Mouse (Mus musculus) kidney, postnatal 10 days (tissue): ENCODE measurements at regions not wholly inside any gene's neighbourhood (a gene's known extent, or its start where the extent isn't known, plus 50 kb on each side); places are given as distances from the start of the nearest gene placed in this dataset.

ENCODE experiments used
- DNase-seq: peaks from one replicate; pipeline ENCODE4 v3.0.0; 2021; ENCODE audit warnings: mixed read lengths

DNA sequence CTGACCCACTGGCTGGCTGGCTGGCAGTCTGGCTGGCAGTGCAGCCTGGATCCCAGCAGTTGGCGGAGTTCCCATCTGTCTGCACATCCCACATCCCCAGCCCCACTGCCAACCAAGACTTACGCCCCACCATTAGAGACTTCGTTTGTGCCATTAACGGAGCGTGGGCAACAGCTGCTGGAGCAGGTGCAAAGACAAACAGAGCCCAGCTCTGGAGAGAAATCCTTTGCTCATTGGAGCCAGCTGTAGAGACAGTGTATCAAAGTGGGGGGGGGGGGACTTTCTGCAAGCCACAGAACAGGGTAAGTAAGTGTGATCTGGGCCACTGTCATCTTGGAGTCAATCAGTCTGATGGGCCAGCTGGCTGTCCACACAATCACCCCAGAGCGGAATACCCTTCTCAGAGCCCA lies 52.3 kb downstream of the Rplp1 start:
- no peak for DNase-seq

DNA sequence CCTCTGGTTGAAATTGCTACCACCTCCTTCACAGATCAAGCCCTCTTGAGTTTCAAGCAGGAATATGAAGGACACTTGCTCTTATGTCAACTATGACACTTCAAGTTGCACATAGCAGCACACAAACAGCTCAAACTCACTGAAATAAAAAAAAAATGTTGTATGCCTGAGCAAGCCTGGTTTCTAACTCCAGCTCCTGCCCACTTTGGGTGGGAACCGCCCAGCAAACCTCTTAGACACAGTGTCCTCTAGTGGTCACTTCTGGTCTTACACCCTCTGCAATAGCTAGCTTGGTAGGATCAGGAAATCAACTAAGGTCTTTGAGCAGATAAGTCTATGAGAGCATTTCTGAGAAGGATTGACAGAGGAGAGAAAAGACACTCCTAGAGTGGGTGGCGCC lies 54.2 kb downstream of the Rplp1 start:
- DNase-seq, result peak; percentile 86

DNA sequence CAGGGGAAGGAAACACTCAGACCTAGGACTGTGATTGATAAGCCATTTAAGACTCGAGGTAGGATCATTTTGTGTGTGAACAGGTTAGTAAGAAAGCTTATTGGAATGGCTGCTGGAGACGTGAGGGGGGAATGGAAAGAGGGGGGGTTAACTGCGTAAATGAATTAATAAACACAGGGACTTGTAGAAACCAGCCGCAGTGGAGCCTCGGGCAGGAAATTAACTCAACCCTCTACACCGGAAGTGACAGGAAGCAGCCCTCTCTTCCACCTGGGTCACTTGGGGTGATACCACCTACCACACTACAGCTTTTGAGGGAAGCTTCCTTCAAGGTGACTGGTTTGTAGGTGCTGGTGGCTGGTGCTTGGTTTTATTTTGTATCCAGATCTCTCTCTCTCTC lies 54.9 kb downstream of the Rplp1 start:
- no peak for DNase-seq

DNA sequence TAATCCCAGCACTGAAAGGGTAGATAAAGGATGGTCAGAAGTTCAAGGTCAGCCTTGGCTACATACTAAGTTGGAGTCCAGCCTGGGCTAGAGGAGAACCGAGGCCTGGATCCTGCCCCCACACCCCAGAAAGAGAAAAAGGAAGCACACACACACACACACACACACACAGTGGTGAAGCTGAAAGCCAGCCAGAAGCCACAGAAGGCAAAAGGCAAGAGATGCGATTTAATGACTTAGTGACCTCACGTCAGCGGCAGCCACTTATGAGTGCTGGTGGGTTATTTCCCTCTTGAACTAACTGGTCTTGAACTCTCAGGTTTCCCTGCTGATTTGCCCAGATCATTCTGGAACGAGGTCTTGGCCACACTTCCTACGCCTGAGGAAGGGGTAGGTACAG lies 56.5 kb downstream of the Rplp1 start:
- no peak for DNase-seq

DNA sequence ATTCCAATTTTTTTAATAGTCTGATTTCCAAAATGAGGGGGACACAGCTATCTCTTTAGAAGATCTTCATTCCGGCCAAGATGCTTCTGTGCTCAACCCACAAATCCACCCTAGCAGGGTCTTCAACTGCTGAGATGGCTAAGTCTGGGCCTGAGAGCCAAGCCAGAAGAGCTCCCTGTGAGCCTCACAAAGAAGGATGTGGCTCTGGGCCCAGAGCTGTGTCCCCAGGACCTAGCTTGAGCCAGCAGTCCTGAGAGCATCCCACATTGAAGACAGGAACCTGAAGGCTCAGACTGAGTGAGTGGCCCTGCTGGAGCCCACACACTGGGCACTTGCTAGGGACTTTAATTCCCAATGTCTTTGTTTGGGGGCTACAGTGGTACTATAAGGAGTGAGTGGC lies 57.7 kb downstream of the Rplp1 start:
- DNase-seq, result no peak

DNA sequence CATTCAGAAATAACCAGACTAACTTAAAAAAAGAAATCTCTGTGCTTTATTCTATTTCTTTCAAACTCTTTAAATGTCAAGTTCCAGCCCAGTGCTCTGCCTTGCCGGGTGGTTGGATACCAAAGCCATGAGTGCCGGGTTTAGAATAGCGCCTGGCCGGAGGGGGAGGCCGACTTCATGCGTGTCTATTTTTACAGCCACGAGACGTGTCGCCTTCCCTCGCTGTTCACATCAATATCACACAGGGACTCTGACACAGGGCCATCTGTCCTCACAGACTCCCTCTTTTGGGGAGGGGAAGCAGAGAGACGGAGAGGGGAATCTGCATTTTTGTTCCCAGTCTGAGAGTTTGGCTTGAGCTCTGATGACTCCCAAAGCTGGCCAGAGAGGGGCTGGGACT lies 58.7 kb downstream of the Rplp1 start:
- DNase-seq, result no peak

DNA sequence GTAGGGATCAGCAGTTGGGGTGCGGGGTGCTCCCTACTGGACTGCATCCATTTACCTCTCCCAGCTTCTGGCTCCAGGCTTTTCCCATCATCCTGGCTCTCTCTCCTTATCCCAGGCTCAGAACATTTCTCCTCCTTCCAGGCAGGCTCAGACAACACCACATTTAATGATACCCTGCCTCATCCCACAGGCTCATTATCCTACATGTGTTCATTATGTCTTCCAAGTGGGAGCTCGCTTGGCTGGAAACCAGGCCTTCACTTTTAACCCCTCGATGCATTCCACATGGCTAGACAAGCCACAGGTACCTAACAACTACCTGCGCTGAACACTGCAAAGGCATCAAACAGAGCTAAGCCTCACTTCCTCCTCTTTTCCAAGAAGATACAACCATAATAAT lies 60.5 kb downstream of the Rplp1 start:
- no peak for DNase-seq

DNA sequence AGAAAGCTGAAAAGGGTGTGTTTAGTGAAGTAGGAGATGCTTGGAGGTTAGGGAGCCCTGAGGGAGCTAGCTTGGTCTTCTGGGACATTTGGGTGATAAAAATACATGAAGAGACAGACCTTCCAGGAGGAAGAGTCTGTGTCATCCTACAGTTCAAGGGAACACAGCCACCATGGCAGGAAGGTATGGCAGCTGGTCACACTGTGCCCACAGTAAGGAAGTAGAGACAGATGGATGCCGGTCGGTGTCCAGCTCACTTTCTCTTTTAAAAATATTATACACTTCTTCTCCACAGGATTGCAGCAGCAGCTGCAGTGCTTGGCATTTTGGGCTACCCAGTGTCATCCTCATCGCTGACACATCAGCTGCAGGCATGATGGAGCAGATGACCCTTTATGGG lies 63.0 kb downstream of the Rplp1 start:
- DNase-seq, result no peak

DNA sequence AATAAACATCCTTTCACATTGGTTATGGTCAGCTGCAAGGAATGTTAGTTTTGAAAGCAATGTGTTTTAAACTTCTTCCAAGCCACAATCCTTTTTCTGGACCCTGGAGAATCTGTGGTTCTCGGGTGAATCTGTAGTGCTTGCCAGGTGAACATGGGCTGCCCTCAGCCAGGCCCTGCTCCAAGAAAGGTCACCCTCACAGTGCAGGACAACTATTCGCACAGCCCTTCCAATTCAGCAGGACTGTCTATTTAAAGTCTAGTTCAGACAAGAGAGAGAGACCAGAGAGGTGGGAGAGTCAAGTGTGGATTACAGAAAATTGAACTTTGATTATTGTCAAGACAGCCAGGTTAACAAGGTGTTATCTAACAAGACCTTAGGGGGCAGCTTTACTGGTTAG lies 65.9 kb downstream of the Rplp1 start:
- no peak for DNase-seq

DNA sequence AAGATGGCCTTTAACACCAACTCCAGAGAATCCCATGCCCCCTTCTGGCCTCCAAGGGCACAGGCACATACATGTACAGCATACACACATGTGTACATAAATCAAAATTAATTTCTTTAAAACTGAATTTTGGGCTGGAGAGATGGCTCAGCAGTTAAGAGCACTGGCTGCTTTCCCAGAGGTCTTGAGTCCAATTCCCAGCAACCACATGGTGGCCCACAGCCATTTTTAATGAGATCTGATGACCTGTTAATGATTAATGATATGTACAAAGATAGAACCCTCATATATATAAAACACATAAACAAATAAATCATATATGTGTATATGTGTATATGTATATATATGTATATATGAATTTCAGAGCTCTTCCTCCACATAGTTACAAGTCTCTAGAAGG lies 66.8 kb downstream of the Rplp1 start:
- no peak for DNase-seq

DNA sequence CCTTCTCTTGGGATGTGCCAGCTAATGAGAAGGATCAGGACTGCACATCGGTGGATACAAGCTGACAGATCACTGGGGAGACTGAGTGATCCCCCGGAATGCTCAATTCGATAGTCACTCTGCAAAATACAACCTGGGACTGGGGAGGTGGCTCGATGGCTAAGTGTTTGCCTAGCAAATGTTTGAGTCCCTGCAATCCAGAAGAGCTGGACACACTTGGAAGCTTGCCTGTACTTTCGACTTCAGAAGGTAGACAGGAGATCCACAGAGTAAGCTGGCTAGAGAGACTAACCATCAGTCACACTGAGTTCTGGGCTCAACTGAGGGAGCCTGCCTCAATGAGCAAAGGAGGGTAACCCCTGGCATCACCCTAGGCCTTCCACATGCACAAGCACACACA lies 69.7 kb downstream of the Rplp1 start:
- DNase-seq, result no peak

DNA sequence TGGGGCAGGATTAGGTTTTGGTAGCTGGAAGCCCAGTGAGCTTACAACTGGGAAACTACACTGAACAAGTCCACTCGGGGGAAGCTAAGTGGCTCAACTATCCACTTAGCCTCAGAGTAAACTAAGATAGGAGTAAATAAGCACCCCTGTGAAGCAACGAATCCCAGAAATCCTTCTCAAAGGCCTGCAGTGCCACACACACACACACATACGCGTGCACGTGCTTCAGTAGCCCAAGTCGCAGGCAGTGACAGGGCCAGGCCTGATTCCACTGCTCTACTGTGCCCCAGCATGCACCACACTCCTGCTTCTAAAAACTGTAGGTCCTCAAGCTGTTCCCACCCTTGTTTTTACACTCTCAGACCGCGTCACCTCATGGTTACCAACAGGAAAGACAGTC lies 70.2 kb downstream of the Rplp1 start:
- no peak for DNase-seq

DNA sequence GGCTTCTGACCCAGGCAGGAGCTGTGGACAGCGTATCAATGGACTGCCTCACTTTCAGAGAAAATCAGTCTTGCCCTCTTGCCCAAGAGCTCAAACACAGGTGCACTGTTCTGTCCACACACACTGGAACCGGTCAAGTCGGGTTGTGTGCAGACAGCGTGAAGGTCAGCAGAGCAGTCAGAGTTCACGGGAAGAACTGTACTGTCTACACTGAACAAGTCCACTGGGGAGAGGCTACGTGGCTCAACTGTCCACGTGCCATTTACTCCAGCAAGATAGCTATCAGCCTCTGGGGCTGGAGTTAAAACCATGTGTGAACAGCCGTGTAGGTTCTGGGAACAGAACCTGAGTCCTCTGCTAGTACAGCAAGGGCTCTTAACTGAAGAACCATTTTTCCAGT lies 70.8 kb downstream of the Rplp1 start:
- DNase-seq, result no peak

DNA sequence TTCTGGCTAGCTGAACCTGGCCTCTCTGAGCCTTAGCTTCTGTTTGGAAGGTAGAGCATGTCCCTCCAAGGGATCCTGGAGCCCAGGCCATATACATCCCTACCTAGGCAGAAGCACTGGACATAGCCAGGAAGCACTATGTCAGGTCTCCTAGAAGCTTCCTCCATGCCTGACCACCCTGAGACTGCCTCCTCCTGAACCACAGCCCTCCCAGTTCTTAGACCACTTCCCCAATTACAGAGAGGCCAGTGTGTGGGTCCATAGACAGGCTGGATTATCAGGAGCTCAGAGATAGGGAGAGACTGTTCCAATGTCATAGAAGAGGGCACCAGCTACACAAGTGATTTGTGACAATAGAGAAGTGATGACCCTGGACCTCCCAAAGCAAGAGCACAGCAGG lies 72.0 kb downstream of the Rplp1 start:
- DNase-seq, result no peak

DNA sequence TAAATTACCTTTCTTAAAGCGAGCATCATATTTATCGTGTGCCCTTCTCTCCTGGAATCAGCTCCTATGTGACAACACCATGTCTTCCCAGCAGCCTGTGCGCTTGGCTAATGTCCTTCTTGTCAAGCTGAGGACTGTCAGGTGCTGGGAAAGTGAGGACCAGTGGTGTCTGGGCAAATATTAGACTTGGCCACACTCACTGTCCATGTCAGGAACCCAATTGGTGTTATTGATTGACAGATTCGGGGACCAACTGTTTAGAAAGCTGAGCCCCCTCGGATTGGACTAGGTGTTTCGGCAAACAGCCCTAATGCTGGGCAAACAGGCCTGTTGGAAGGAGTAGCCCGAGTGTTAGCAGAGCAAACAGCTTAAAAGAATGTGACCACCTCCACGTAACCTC lies 73.1 kb downstream of the Rplp1 start:
- no peak for DNase-seq

DNA sequence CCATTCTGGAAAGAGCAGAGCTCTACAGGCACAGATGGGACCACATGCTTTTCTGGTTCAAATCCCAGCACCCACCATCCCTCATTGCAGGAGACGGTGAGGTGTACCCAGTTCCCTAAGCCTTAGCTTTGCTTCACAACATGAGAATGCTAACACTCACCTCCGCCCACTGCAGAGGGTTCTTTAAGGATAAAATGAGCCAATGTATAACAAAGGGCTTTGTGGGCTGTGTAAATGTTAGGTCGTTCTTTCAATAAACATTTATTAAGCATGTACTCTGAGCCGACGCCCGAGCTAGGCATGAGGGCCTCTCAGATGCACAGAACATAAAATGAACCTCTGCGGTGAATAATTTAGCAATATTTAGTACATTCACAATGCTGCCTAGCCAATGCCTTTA lies 74.0 kb downstream of the Rplp1 start:
- no peak for DNase-seq

DNA sequence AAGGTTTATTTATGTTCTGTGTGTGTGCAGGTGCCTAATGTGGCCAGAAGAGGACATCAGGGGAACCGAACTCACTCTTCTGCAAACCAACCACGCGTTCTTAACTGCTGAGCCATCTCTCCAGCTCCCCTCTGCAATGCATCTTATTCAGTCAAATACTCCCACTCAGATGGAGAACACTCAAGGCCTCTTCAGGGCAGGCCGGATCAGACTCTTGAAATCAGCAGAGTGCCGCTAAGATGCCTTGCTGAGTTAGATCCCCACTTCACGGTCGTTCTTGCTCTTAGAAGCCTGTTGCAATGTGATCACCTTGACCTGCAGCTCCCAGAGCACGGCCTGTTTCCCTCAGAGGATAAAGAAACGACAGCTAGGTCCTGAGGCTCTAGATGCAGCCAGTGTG lies 81.1 kb downstream of the Rplp1 start:
- DNase-seq, result no peak

DNA sequence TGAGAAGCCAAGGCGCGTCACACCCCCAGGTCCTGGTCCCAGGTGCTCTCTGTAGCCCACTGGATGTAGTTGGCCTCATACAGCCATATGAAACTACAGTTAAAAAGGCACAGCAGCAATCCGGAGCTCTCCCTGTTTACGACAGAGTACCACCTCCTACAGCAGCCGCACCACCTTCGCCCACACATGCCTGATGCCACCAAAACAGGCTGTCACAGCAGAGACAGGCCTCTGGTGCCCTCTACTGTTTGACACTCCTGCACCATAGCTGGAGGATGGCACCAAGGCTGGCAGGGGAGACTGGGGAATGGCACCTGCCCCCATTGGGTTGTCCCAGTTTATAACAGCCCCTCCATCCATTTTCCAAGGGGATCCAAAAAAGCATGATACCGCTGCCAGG lies 84.1 kb downstream of the Rplp1 start:
- DNase-seq, result peak; percentile 79

DNA sequence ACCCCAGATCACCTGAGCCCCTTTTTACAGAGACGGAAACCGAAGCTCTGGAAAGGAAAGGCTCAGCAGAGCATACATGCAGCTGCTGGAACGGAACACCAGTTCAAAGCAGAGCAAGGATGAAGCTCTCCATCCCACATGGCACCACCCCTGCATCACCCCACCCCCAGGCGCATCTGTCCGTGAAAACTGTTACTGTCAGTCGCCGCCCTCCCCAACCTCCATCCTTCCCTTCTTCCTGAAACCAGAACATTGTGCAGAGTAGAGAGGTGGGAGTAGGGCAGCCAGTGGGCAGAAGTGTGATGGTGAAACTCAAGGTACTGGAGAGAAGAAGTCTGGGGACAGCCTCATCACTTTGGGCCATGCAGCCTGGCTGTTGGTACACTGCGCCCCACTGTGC lies 84.6 kb downstream of the Rplp1 start:
- DNase-seq, result no peak

DNA sequence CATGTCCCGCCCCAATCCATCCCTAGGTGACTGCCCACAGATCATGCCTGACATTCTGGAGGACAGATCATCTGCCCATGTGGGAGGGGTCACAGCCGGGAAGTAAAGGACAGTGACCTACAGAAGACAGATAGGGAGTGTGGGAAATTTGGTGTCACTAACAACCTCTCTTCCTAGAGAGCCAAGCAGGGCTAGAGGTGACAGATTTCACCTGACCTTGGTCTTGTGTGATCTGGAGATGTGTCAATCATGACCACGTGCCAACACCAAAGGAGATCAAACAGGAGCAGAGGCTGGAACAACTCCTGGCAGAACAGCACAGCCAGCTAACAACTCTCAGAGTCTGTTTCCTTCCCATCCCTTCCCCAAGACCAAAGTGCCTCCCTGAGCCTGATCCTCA lies 85.0 kb downstream of the Rplp1 start:
- DNase-seq, result no peak

DNA sequence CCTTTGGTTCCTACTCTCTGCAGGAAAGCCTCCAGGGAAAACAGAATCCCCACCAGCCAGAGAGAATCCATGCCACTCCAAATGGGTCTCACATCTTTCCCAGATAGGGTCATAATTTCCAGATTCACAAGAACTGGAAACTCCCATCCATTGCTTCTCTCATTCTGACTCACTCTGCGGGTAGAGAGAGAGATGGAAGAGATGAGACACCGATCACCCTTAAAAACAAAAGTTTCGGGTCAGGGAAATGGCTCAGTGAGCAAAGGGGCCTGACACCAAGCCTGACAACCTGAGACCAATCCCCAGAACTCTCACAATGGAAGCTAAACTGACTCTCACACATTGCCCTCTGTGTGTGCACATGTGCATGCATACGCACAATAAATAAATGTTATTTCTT lies 86.6 kb downstream of the Rplp1 start:
- DNase-seq, result no peak

DNA sequence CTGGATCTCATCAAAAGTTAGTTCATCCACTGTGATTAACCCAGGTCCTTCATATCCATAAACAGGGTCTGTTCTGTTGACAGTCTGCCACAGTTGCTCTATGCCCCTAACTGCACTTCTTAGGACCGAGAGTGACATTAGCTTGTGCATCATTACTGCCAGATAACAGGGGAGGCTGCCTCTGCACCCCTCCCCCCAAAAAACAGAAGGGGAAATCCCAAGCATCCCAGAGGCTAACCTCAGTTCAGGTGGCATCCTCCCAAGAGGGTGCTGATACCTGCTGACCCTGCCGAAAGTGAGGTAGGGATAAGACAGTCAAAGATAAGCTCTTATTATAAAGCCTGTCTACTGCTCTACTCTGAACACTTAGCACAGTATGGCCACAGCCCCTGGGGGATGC lies 87.3 kb downstream of the Rplp1 start:
- DNase-seq, result no peak

DNA sequence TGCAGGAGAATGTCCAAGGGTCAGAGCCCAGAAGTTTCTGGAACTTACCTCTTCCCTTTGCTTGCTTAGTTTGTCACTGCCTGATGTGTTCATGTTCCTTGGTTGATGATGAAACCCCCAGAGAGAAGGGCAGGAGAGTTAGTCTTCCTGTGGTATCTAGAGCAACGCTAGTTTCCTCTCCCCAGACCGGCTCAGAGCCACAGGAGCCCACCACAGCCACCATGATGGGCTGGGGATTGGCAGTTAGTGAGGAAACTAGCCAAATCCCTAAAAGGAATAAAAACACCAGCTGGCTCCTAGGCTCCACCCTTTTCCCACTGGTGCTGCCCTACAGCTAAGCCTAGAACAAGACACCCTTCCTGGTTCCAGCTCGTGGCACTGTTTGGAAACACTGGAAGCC lies 87.9 kb downstream of the Rplp1 start:
- DNase-seq, result no peak

DNA sequence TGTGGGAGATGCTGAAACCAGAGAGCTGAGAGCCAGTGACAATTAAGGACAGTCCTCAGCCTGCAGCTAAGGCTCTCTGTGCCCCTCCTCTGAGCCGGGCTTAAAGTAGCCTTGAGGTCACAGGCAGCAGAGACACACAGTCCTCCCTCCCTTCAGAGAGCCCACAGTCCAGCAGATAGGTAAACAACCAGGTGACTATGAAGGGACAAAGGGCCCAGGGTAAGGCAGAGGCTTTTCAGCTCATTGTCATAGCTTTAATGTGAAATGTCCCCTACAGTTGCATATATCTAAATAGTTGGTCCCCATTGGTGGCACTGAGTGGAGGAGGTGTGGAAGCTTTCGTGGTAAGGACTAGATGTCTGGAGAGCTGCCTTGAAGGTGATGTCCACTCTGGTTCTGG lies 88.5 kb downstream of the Rplp1 start:
- DNase-seq, result no peak

DNA sequence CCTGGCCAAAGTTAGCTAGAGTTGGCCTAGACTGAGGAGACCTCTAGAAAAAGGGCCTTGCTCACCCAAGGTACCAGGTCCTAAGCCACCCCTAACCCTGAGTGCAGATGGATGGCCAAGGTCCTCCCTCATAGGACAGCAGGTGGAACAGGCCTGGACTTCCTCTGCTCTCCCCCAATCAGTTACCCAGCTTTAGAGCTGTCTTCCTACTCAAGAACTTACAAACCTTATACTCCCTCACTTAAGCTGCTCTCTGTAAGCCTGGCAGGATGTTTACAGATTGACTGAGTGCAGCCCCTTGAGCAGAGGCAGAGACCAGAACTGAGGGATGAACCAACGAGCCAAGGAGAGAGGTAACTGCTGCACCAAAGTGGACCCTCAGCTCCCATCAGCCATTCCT lies 94.5 kb downstream of the Rplp1 start:
- DNase-seq, result no peak

DNA sequence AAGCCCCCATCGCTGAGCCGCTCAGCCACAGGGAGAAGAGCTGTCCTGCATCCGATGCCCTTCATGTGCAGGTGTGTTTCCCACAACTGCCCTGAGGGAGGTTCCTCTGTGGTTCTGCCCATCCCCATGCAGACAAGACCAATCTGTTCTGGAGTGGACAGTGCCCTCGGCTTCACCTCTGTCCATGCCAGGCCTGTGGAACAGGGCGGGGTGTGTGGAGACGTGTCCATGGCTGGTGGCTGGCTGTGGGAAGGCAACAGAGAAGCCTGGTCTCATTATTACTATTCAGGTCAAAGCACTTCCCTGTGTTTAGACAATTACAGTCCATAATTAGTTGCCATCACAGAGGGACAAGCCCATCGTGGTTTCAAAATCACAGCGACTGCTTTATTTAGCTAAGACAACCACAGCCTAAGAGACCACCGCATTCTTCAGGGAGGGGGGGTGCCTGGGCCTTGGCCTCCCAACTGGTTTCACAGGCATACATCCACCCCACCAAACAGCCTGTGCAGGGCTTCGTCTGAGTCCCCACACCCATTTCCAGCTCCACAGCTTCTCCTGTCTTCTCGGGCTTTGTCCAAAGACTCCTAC lies 97.7 kb downstream of the Rplp1 start:
- DNase-seq, result no peak
